ENCODE assay signal across 8 mouse cellular contexts in genomic region chr9:95511472-95512330, GRCm38 (mm10). TPM values are rescaled to one million over a fixed set of nuclear protein-coding genes. Genes with fewer than 3 reads are reported as not detected.
A peak's percentile ranks its signal among the peaks of the same experiment; 100 is the strongest.
DNase-seq lines count a peak whose midpoint lies in the region; ATAC-seq and TF ChIP-seq lines count a peak whose summit lies in the region.

Gene U2surp (minus strand): TSS chr9:95511996.

- peak within 1 kb of the TSS; percentile 97 for H3K4me2 ChIP-seq in forebrain, embryonic 15.5 days (replicated peaks)

- H3K4me1 ChIP-seq in ES-E14 (ENCODE audit: control insufficient read depth in 2 of 2, insufficient read depth in 2 of 2, low read length in 2 of 2, poor library complexity in 1 of 2): peaks cover 0 to 4% of the 10 kb centered on the region in 2 experiments
- H3K4me1 ChIP-seq in forebrain, embryonic 15.5 days: peaks cover 26% of the 10 kb centered on the region
- peaks cover 9% of the 10 kb centered on the region for H3K4me1 ChIP-seq in lung, adult 2 months (ENCODE audit: control insufficient read depth, insufficient read depth, low read length)

- peak; percentile 97 for ATAC-seq in forebrain, embryonic 15.5 days (replicated peaks)
- peak; percentile 93 for ATAC-seq in neutrophil, adult 5-6 weeks (ENCODE audit: extremely low read depth, insufficient number of reproducible peaks, low FRiP score, poor library complexity, severe bottlenecking)

- H3K36me3 ChIP-seq in ES-E14 (ENCODE audit: control insufficient read depth, insufficient read depth, low read length, poor library complexity, severe bottlenecking): no peaks in the 10 kb centered on the region; the same call in 1 of the 2 replicates
- H3K36me3 ChIP-seq in forebrain, embryonic 15.5 days: peaks cover 3% of the 10 kb centered on the region; the same call in 1 of the 2 replicates

- intact Hi-C loops in heart, postnatal 25 days (cut with DNase I): loop anchor here (5.0 kb wide), 2 partner anchors 346 to 446 kb away; partner anchors contain the start of gene Atr

- no peaks in the 10 kb centered on the region for H3K27me3 ChIP-seq in forebrain, embryonic 15.5 days

- under 1% methylated on average over 74 of the region's 74 CpGs for WGBS in forebrain, embryonic 15.5 days
- under 1% methylated on average over 74 of the region's 74 CpGs for WGBS in lung, adult 2 months

- H3K9me3 ChIP-seq in ES-E14 (ENCODE audit: control insufficient read depth, insufficient read depth, low read depth, low read length): no peaks in the 10 kb centered on the region
- no peaks in the 10 kb centered on the region for H3K9me3 ChIP-seq in forebrain, embryonic 15.5 days

- DNase-seq in ES-E14 (ENCODE audit: low read depth, low spot score): peak; percentile 95
- peak; percentile 96 for DNase-seq in cerebellum, adult 11-12 months
- peak; percentile 91 for DNase-seq in heart, postnatal 25 days (ENCODE audit: low spot score)
- peak; percentile 95 to 99 for DNase-seq in layer of hippocampus, adult 18-20 months (ENCODE audit: low spot score in 2 of 2)
- DNase-seq in lung, adult 2 months: peak; percentile 90
- peak; percentile 90 to 92 for DNase-seq in thymus, adult 18-20 months

- peak within 1 kb of the TSS; percentile 96 for H3K27ac ChIP-seq in ES-E14 (ENCODE audit: insufficient read depth, low read depth, low read length, poor library complexity, severe bottlenecking)
- H3K27ac ChIP-seq in forebrain, embryonic 15.5 days (replicated peaks): peak within 1 kb of the TSS; percentile 86

- in situ Hi-C loops in ES-E14 (cut with MboI; ENCODE audit: low sequenced_read_pairs in 2 of 2, unreplicated experiment in 2 of 2): no loop called here

- H3K4me3 ChIP-seq in ES-E14 (ENCODE audit: insufficient read depth in 1 of 2, low read depth in 1 of 2, low read length in 2 of 2, poor library complexity in 1 of 2, severe bottlenecking in 1 of 2): peak within 1 kb of the TSS; percentile 87 to 96
- peak within 1 kb of the TSS; percentile 90 for H3K4me3 ChIP-seq in forebrain, embryonic 15.5 days
- peak within 1 kb of the TSS; percentile 78 for H3K4me3 ChIP-seq in lung, adult 2 months (replicated peaks; ENCODE audit: extremely low read depth, low read depth, low read length)

- H3K9ac ChIP-seq in ES-E14 (ENCODE audit: insufficient read depth, low read depth, low read length, poor library complexity, severe bottlenecking): peak within 1 kb of the TSS; percentile 98
- H3K9ac ChIP-seq in forebrain, embryonic 15.5 days (replicated peaks): peak within 1 kb of the TSS; percentile 76

- no peak for TF ChIP-seq CTCF in lung, adult 2 months (IDR thresholded peaks at IDR 0.05; ENCODE audit: insufficient read depth, low read length)

- TF ChIP-seq POLR2A in lung, adult 2 months (IDR thresholded peaks at IDR 0.05; ENCODE audit: borderline replicate concordance, extremely low read depth, low read depth, low read length): peak; percentile 79; the same call in 1 of the 2 replicates

TF ChIP-seq in ES-E14, 5 proteins besides CTCF, POLR2A, EP300 and RAD21:
- no peak for TF ChIP-seq ZC3H11A (IDR thresholded peaks at IDR 0.05; ENCODE audit: borderline replicate concordance, low read depth, low read length)
- 0 out of 2 replicates have a peak, but pooled peaks have one; percentile 52 for TF ChIP-seq MAFK (IDR thresholded peaks at IDR 0.05; ENCODE audit: insufficient read depth, low read depth, low read length)
- TF ChIP-seq CHD2 (IDR thresholded peaks at IDR 0.05; ENCODE audit: low read depth, low read length): no peak
- peak; percentile 82 for TF ChIP-seq HCFC1 (IDR thresholded peaks at IDR 0.05; ENCODE audit: borderline replicate concordance, insufficient read depth, low read length)
- TF ChIP-seq ZNF384 (IDR thresholded peaks at IDR 0.05; ENCODE audit: low read depth, low read length): 0 out of 2 replicates have a peak, but pooled peaks have one; percentile 8
TF ChIP-seq in ES-E14: peak in this region for 3.

RNA-seq across cellular contexts. Expression of gene U2surp, which starts in this region (rescaled TPM):
- 88.7 and 95.3 TPM in 2 replicates for total RNA-seq in ES-E14 (2012; rRNA removed)
- polyA plus RNA-seq in forebrain, embryonic 15.5 days (2015; fragmentation: Nextera tagmentation; extraction: Ambion mirVana): 154 and 162 TPM in 2 replicates
- 10 to 100 TPM; 27.8 to 32.2 TPM for total RNA-seq in heart, postnatal 25 days (2021)
- total RNA-seq in layer of hippocampus, adult 18-20 months (2021): 10 to 100 TPM; 64.0 to 64.6 TPM
- 1.7 and 3.7 TPM in 2 replicates for polyA plus RNA-seq in lung, adult 2 months (2012; rRNA removed)
- total RNA-seq in neutrophil, adult 5-6 weeks (2017): 96.3 and 101 TPM in 2 replicates

Comparison
In these comparisons a context has a peak if more than half of its experiments do, and no peak if none do; other contexts are left out.
1. Peak in every context shown above with its lines: DNase-seq, ATAC-seq, H3K4me3 ChIP-seq and H3K27ac ChIP-seq.
2. RNA of gene U2surp (polyA plus RNA-seq): 154 to 162 TPM in forebrain, embryonic 15.5 days; 1.7 to 3.7 TPM in lung, adult 2 months; every median in the first group is over 10 times any median in the second.